Mouse (Mus musculus) intestine, embryonic 16.5 days (tissue): ENCODE measurements around the gene Nudt3. TPM values are rescaled to one million over a fixed set of nuclear protein-coding genes. Genes with fewer than 3 reads are reported as not detected.

Experiments
- ATAC-seq: fragments of 200-750 bp; cut with Nextera tagmentation; 2 replicates; pipeline ENCODE4 v1.8.0; 2017; ENCODE audit warnings: moderate TSS enrichment, moderate library complexity
- H3K27ac ChIP-seq: fragments of 300-500 bp; sonication (generic); 2 replicates; pipeline ENCODE4 v1.5.1; 2014; ENCODE audit warnings: mild to moderate bottlenecking, low read length
- H3K27me3 ChIP-seq: fragments of 300-500 bp; sonication (generic); replicated peaks from 2 replicates; pipeline ENCODE4 v1.6.1; 2014; ENCODE audit warnings: low read length, control low read depth, mixed read lengths; ENCODE audit not compliant: control insufficient read depth, insufficient read depth
- H3K36me3 ChIP-seq: fragments of 300-500 bp; sonication (generic); 2 replicates; pipeline ENCODE4 v1.6.1; 2014; ENCODE audit warnings: low read length, control low read depth; ENCODE audit not compliant: control insufficient read depth, insufficient read depth
- H3K4me1 ChIP-seq: fragments of 300-500 bp; sonication (generic); 2 replicates; pipeline ENCODE4 v1.6.1; 2014; ENCODE audit warnings: low read length, control low read depth, mixed read lengths; ENCODE audit not compliant: control insufficient read depth, insufficient read depth
- H3K4me2 ChIP-seq: fragments of 300-500 bp; sonication (generic); 2 replicates; pipeline ENCODE4 v1.6.1; 2014; ENCODE audit warnings: low read depth, low read length, control low read depth
- H3K4me3 ChIP-seq: fragments of 300-500 bp; sonication (generic); 2 replicates; pipeline ENCODE4 v1.5.1; 2014; ENCODE audit warnings: mild to moderate bottlenecking, low read length
- H3K9ac ChIP-seq: fragments of 300-500 bp; sonication (generic); 2 replicates; pipeline ENCODE4 v1.6.1; 2014; ENCODE audit warnings: low read depth, low read length
- H3K9me3 ChIP-seq: fragments of 300-500 bp; sonication (generic); 2 replicates; pipeline ENCODE4 v1.6.1; 2016; ENCODE audit warnings: low read length, control low read depth; ENCODE audit not compliant: control insufficient read depth
- WGBS: fragments of 180-500 bp; shearing (Covaris S2); extraction: QIAGEN DNeasy Blood & Tissue Kit; methylation state at CpG from one replicate; pipeline ENCODE4 v1.1.7; 2014; 5-methylcytosine and 5-hydroxymethylcytosine counted together
- polyA plus RNA-seq: library from polyadenylated mRNA; unstranded; fragments of >200 nt; fragmentation: Nextera tagmentation; extraction: Ambion mirVana; gene quantifications from 2 replicates; pipeline ENCODE4 v1.2.1, GENCODE M21; 2015

Nudt3 gene
- polyA plus RNA-seq, 1 experiment from 2014 or later = 56.6 TPM

GRCm38 (mm10) chr17:27610679-27611518, 12.4 kb downstream of the Nudt3 start:
- no peak overlapping the region for H3K4me2 ChIP-seq
- peaks cover 19% of the 10 kb centered on the region for H3K4me1 ChIP-seq
- H3K36me3 ChIP-seq = no peaks in the 10 kb centered on the region
- ATAC-seq = no peak
- H3K27me3 ChIP-seq = no peaks in the 10 kb centered on the region
- WGBS = 73% methylated on average over 10 of the region's 10 CpGs
- no peak overlapping the region for H3K9ac ChIP-seq
- H3K27ac ChIP-seq = no peak overlapping the region
- H3K4me3 ChIP-seq = no peak overlapping the region
- no peaks in the 10 kb centered on the region for H3K9me3 ChIP-seq

GRCm38 (mm10) chr17:27609576-27609975, 13.7 kb downstream of the Nudt3 start:
- Histone ChIP-seq H3K9ac (no peak overlapping the region), H3K9me3 (no peaks in the 10 kb centered on the region), H3K4me3 (no peak overlapping the region), H3K4me1 (peaks cover 20% of the 10 kb centered on the region), H3K27ac (no peak overlapping the region), H3K27me3 (no peaks in the 10 kb centered on the region), H3K4me2 (no peak overlapping the region), H3K36me3 (no peaks in the 10 kb centered on the region)
- WGBS = 83% methylated on average over 7 of the region's 7 CpGs
- no peak for ATAC-seq

- WGBS = 78% methylated on average over 21 of the region's 21 CpGs
- no peak overlapping the region for H3K4me3 ChIP-seq
- H3K36me3 ChIP-seq = no peaks in the 10 kb centered on the region
- peaks cover 15% of the 10 kb centered on the region for H3K4me1 ChIP-seq
- H3K4me2 ChIP-seq = no peak overlapping the region
- no peak overlapping the region for H3K27ac ChIP-seq
- H3K9me3 ChIP-seq = no peaks in the 10 kb centered on the region
- no peak for ATAC-seq
- H3K9ac ChIP-seq = 0 out of 2 replicates have a peak overlapping the region, but pooled peaks have one; percentile 27
- no peaks in the 10 kb centered on the region for H3K27me3 ChIP-seq
Observed at GRCm38 (mm10) chr17:27603522-27604234, 19.6 kb downstream of the Nudt3 start.

GRCm38 (mm10) chr17:27603036-27603435, 20.3 kb downstream of the Nudt3 start:
- Histone ChIP-seq H3K9ac (0 out of 2 replicates have a peak overlapping the region, but pooled peaks have one; percentile 27), H3K27ac (no peak overlapping the region), H3K4me2 (no peak overlapping the region), H3K9me3 (no peaks in the 10 kb centered on the region), H3K27me3 (no peaks in the 10 kb centered on the region), H3K4me1 (peaks cover 15% of the 10 kb centered on the region), H3K4me3 (no peak overlapping the region), H3K36me3 (no peaks in the 10 kb centered on the region)
- no peak for ATAC-seq
- WGBS = 82% methylated on average over 2 of the region's 2 CpGs

- H3K36me3 ChIP-seq = peaks cover 7% of the 10 kb centered on the region; the same call in 1 of the 2 replicates
- no peak overlapping the region for H3K9ac ChIP-seq
- no peak overlapping the region for H3K4me2 ChIP-seq
- no peak for ATAC-seq
- H3K9me3 ChIP-seq = no peaks in the 10 kb centered on the region
- no peaks in the 10 kb centered on the region for H3K27me3 ChIP-seq
- peaks cover 11% of the 10 kb centered on the region for H3K4me1 ChIP-seq
- H3K27ac ChIP-seq = no peak overlapping the region
- H3K4me3 ChIP-seq = no peak overlapping the region
- 65% methylated on average over 5 of the region's 5 CpGs for WGBS
Observed at GRCm38 (mm10) chr17:27600869-27601268, 22.4 kb downstream of the Nudt3 start.

- H3K9ac ChIP-seq = no peak overlapping the region
- H3K36me3 ChIP-seq = peaks cover 10% of the 10 kb centered on the region; the same call in 1 of the 2 replicates
- H3K9me3 ChIP-seq = no peaks in the 10 kb centered on the region
- ATAC-seq = no peak
- 75% methylated on average over 3 of the region's 3 CpGs for WGBS
- H3K4me2 ChIP-seq = no peak overlapping the region
- H3K4me3 ChIP-seq = no peak overlapping the region
- H3K27ac ChIP-seq = no peak overlapping the region
- peaks cover 10% of the 10 kb centered on the region for H3K4me1 ChIP-seq
- no peaks in the 10 kb centered on the region for H3K27me3 ChIP-seq
Observed at GRCm38 (mm10) chr17:27600286-27600685, 23.0 kb downstream of the Nudt3 start.

- Histone ChIP-seq H3K4me2 (no peak overlapping the region), H3K36me3 (peaks cover 22% of the 10 kb centered on the region), H3K27me3 (no peaks in the 10 kb centered on the region), H3K4me3 (no peak overlapping the region), H3K9ac (no peak overlapping the region), H3K9me3 (no peaks in the 10 kb centered on the region), H3K4me1 (peaks cover 3% of the 10 kb centered on the region), H3K27ac (no peak overlapping the region)
- 59% methylated on average over 21 of the region's 21 CpGs for WGBS
- ATAC-seq = no peak
Observed at GRCm38 (mm10) chr17:27596376-27597190, 26.7 kb downstream of the Nudt3 start.

- Histone ChIP-seq H3K4me1 (peaks cover 2% of the 10 kb centered on the region; the same call in 1 of the 2 replicates), H3K27ac (no peak overlapping the region), H3K27me3 (no peaks in the 10 kb centered on the region), H3K4me2 (no peak overlapping the region), H3K36me3 (peaks cover 22% of the 10 kb centered on the region), H3K4me3 (no peak overlapping the region), H3K9ac (no peak overlapping the region), H3K9me3 (no peaks in the 10 kb centered on the region)
- ATAC-seq = no peak
- WGBS = 83% methylated on average over 15 of the region's 15 CpGs
Observed at GRCm38 (mm10) chr17:27595659-27596375, 27.5 kb downstream of the Nudt3 start.
